Mouse (Mus musculus) small intestine, adult 2 months (tissue): ENCODE measurements around the gene Gm49396. TPM values are rescaled to one million over a fixed set of nuclear protein-coding genes. Genes with fewer than 3 reads are reported as not detected.
A peak's percentile ranks its signal among the peaks of the same experiment; 100 is the strongest.

ENCODE experiments used
- H3K27ac ChIP-seq: fragments of 200-500 bp; 2 replicates; pipeline ENCODE4 v1.5.1; 2012; ENCODE audit warnings: low read depth, low read length, control low read depth, inconsistent platforms; ENCODE audit not compliant: insufficient read depth
- H3K27me3 ChIP-seq: fragments of 200-500 bp; 2 replicates; pipeline ENCODE4 v1.6.1; 2012; ENCODE audit warnings: mild to moderate bottlenecking, moderate library complexity, low read length, inconsistent platforms; ENCODE audit not compliant: control insufficient read depth, insufficient read depth
- H3K36me3 ChIP-seq: fragments of 200-500 bp; 2 replicates; pipeline ENCODE4 v1.6.1; 2012; ENCODE audit warnings: mild to moderate bottlenecking, low read length, control low read depth, inconsistent platforms; ENCODE audit not compliant: control insufficient read depth, insufficient read depth
- H3K4me1 ChIP-seq: fragments of 200-500 bp; 2 replicates; pipeline ENCODE4 v1.6.1; 2012; ENCODE audit warnings: low read length, inconsistent platforms, mixed read lengths; ENCODE audit not compliant: control insufficient read depth, insufficient read depth, insufficient read length
- H3K4me3 ChIP-seq: fragments of 200-500 bp; 2 replicates; pipeline ENCODE4 v1.5.1; 2012; ENCODE audit warnings: low read depth, mild to moderate bottlenecking, control low read depth, inconsistent platforms, low read length, moderate library complexity
- CTCF ChIP-seq: fragments of 200-500 bp; IDR thresholded peaks from 2 replicates; pipeline ENCODE4 v1.5.1; 2012; ENCODE audit warnings: low read depth, mild to moderate bottlenecking, control low read depth, inconsistent platforms, low read length, moderate library complexity, mixed read lengths; ENCODE audit not compliant: insufficient replicate concordance, insufficient read length; ENCODE audit errors: extremely low read depth
- POLR2A ChIP-seq: fragments of 200-500 bp; IDR thresholded peaks from 2 replicates; pipeline ENCODE4 v1.6.1; 2012; ENCODE audit warnings: low read depth, mild to moderate bottlenecking, control low read depth, inconsistent platforms, low read length, moderate library complexity
- WGBS: fragments of 180-500 bp; shearing (Covaris S2); methylation state at CpG from one replicate; pipeline ENCODE4 v1.1.7; 2018; 5-methylcytosine and 5-hydroxymethylcytosine counted together
- polyA plus RNA-seq: library from polyadenylated mRNA; depleted of rRNA; stranded (reverse); fragments of >200 nt; gene quantifications from 2 replicates; pipeline ENCODE4 v1.2.3, GENCODE M21; 2012

Gene Gm49396
- polyA plus RNA-seq, 1 experiment: 1.6 TPM

DNA sequence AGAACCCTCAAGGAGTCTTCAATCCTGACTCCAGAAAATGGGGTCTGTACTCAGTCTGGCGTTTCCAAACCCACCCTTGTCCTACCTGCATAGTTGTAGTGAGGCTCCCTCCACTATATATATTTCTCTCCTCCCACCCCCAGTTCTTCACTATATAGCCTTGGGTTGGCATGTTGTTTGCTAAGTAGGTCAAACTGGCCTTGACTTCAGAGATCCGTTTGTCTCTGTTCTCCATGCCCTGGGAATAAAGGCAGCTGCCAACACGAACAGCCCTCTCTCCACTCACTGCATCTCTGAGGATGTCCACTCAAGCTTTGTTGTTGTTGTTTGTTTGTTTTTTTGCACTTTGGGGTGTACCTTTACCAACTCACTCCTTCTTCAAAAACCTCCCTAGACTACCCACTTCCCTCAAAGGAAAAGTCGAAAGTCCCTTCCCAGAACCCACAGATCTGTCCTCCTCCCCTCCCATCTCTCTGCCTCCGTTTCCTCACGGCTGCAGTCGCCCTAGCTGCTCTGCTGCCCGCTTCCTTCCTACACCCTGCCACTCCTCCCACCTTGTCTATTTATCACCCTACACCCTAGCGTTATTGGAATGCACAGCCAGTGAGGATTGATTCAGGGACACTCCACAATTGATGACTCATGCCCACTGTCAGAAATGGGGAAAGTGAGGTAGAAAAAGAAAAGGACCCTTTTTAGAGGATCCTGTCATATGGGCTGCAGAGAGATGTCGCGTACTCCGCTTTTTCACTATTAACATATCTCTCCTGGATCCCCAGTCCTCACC is 4.3 kb upstream of the Gm49396 start:
- Histone ChIP-seq H3K27ac (peak overlapping the region; percentile 73), H3K27me3 (no peaks in the 10 kb centered on the region), H3K4me1 (peaks cover 7% of the 10 kb centered on the region; the same call in 1 of the 2 replicates), H3K36me3 (peaks cover 23% of the 10 kb centered on the region), H3K4me3 (peak overlapping the region; percentile 69)
- 5% methylated on average over 12 of the region's 12 CpGs for WGBS
- no peak for TF ChIP-seq CTCF
- TF ChIP-seq POLR2A: no peak

DNA sequence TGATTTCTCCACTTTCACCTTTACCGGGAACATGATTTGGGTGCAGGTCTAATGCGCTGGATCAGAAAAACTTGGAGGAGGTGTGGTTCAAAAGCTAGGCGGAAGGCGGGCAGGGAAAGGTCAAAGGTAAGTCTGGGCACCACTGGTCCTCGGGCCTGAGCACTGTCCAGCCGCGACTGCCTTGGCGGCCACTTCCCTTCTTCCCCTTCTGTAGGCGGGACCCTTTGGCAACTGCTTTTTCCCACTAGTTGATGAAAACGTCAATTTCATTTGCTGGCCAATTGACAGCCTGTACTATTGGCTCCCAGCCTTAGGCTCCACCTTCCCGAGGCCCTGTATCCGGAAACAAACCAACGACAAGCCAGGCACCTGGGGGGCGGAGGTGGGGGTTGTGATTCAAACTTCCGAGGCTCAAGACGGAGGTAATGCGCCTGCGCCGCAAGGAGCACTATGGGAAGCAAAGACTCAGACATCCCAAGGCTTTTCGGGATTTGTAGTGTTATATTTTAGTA is 3.6 kb upstream of the Gm49396 start, which contains the start of gene Lin37:
Lin37 (minus strand) TSS at position 396 of the 512 bp plus-strand sequence.
- TF ChIP-seq POLR2A (peak; percentile 66; the same call in 1 of the 2 replicates), CTCF (no peak)
- Histone ChIP-seq H3K36me3 (peaks cover 23% of the 10 kb centered on the region), H3K27me3 (no peaks in the 10 kb centered on the region), H3K4me1 (peaks cover 9% of the 10 kb centered on the region; the same call in 1 of the 2 replicates), H3K27ac (peak within 1 kb of the TSS; percentile 73), H3K4me3 (peak within 1 kb of the TSS; percentile 69)
- under 1% methylated on average over 20 of the region's 20 CpGs for WGBS

DNA sequence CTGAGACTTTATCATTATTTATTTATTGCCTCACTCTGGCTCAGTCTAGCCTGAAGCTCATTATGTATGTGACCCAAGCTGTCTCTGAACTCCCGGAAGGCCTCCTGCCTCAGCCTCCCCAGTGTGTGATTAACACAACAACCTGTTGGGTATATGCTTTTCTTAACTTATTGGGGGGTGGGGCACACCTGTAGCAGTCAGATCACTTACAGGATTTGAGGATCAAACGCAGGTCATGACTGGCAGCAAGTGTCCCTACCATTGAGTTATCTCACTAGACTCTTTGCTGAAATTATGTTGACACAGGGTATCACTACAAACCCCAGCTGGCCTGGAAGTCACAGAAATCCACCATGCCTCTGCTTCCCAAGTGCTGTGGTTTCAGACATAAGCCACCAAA is 2.8 kb upstream of the Gm49396 start:
- no peak overlapping the region for H3K4me3 ChIP-seq
- no peak for TF ChIP-seq POLR2A
- TF ChIP-seq CTCF: no peak
- H3K4me1 ChIP-seq: peaks cover 9% of the 10 kb centered on the region; the same call in 1 of the 2 replicates
- no peak overlapping the region for H3K27ac ChIP-seq
- no peaks in the 10 kb centered on the region for H3K27me3 ChIP-seq
- peaks cover 22% of the 10 kb centered on the region for H3K36me3 ChIP-seq
- WGBS: 43% methylated on average over 2 of the region's 2 CpGs

DNA sequence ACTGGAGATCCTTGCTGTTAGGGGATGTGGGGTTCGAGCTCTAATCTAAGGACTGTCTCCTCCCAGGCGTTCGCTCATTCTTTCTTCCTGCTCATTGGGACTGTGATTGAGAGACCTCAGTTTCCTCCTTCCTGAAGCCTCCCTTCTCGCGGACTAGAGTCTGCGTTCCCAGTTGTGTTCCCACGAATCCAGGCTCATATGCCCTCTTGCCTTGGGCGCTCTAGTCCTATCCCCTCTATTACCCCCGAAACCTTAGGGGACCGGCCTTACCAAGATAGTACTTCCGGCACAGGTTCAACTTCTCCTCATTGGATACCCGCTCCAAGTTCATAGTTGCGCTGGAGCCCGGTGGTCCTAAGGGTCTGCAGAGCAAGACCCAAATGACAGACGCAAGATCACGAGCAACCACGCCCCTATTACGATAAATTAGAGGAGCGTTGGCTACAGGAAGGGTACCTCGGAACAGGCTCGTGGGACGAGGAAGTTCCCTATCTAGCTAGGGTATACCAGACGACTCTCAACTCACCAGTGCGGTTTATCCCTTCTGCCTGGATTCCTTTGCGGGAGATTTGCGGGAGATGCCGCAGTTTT is 523 bp upstream of the Gm49396 start:
- TF ChIP-seq POLR2A (0 out of 2 replicates have a peak, but pooled peaks have one; percentile 24), CTCF (no peak)
- Histone ChIP-seq H3K4me1 (peaks cover 9% of the 10 kb centered on the region; the same call in 1 of the 2 replicates), H3K36me3 (peaks cover 8% of the 10 kb centered on the region), H3K27ac (peak overlapping the region; percentile 80), H3K4me3 (peak overlapping the region; percentile 88), H3K27me3 (no peaks in the 10 kb centered on the region)
- WGBS: under 1% methylated on average over 27 of the region's 27 CpGs

DNA sequence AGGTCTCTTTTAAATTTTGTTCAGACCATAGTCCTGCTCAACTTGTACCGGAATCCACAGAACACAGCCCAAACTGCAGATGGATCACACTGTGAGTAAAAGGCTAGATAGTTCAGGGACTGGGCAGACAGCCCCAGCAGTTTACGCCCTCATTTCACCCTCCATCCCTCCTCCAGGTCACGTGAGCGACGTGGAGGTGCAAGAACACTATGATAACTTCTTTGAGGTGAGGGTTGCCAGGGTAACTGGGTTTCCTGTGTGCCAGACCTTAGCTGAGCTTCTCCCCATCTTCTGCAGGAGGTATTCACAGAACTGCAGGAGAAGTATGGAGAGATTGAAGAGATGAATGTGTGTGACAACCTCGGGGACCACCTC is 749 bp downstream of the Gm49396 start:
- H3K36me3 ChIP-seq: peaks cover 13% of the 10 kb centered on the region
- H3K4me3 ChIP-seq: peak overlapping the region; percentile 88
- no peaks in the 10 kb centered on the region for H3K27me3 ChIP-seq
- peaks cover 5% of the 10 kb centered on the region; the same call in 1 of the 2 replicates for H3K4me1 ChIP-seq
- 14% methylated on average over 6 of the region's 6 CpGs for WGBS
- peak overlapping the region; percentile 97; the same call in 1 of the 2 replicates for H3K27ac ChIP-seq
- TF ChIP-seq POLR2A (no peak), CTCF (no peak)

DNA sequence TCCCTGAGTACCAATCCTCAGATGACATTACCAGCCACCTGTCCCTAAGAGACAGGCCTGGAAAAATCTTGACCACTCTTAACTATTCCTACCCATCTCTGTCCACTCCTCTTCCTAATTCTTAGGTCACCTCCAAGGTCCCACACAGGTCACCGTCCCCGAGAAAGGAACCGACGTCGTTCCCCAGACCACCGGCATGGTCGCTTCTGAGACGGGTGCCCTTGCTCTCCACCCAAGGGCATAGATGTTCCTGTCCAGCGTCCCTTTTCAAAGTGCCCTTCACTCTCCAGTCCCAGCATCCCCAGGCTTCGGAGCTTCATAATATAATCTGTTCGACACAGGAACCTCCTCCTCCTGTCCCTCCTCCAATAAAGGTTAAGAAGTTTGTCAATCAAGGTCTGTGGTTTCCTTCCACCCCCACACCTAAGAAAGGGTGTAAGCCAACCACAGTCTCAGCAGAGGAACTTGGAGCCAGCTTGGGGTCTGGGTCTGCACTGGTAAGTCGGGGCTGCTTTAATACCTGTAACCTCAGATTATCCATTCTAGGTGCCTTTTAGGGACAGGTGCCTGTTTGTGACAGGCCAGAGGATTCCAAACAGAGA is 1.9 kb downstream of the Gm49396 start, which contains the start of gene Igflr1:
Igflr1 (plus strand) TSS at position 458 of the 602 bp plus-strand sequence.
- H3K36me3 ChIP-seq: peaks cover 23% of the 10 kb centered on the region
- peaks cover 4% of the 10 kb centered on the region; the same call in 1 of the 2 replicates for H3K4me1 ChIP-seq
- peak within 1 kb of the TSS; percentile 10 for H3K4me3 ChIP-seq
- no peak within 1 kb of the TSS for H3K27ac ChIP-seq
- TF ChIP-seq POLR2A (no peak), CTCF (no peak)
- no peaks in the 10 kb centered on the region for H3K27me3 ChIP-seq
- WGBS: 95% methylated on average over 12 of the region's 12 CpGs
